In the genomic region with DNA sequence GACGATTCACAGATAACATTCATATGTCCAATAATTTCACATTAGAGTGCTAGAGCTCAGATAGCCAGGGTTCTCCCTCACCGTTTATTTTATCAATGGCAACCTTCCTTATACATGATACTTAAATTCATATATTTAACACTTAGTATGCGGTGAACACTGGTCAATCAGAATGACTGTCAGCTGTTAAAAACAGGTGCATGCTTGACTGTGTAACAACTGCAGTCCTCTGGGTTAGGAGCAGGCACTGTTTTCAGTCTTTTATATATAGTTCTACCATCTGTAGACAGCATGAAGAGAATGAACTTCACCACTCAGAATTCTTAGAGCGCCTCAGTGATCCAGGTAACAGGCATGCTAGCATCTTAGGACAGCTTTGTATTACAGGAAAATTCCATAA, we compare ENCODE assay signal across 15 mouse cellular contexts.
"Had no signal": no experiment of that assay in that cellular context is flagged by ENCODE, and none has a peak within 500 bp of the region (broad histone marks: within the 10 kb centered on the region; RNA-seq: fewer than 3 reads in every experiment).

No protein-coding gene starts in this region.

- DNase-seq: lung, adult 18-20 months; lung, embryonic 14.5 days; lung, postnatal 10 days; lung, postnatal 4 days; midbrain, embryonic 14.5 days; right cerebral cortex, postnatal 14 days; thymus, adult 2 months; thymus, postnatal 25 days; thymus, postnatal 4 days had no signal

- H3K4me1 ChIP-seq: midbrain, embryonic 12.5 days; neural tube, embryonic 12.5 days had no signal

- ATAC-seq: midbrain, embryonic 16.5 days had no signal

- H3K27me3 ChIP-seq: midbrain, embryonic 12.5 days; neural tube, embryonic 12.5 days; stomach, embryonic 15.5 days had no signal

- H3K36me3 ChIP-seq: midbrain, embryonic 10.5 days; midbrain, embryonic 12.5 days; neural tube, embryonic 12.5 days; stomach, embryonic 15.5 days had no signal

- H3K27ac ChIP-seq: midbrain, embryonic 10.5 days; midbrain, embryonic 12.5 days; neural tube, embryonic 12.5 days; stomach, embryonic 15.5 days; stomach, postnatal 0 days had no signal

- H3K9me3 ChIP-seq: midbrain, embryonic 10.5 days; midbrain, embryonic 12.5 days; neural tube, embryonic 12.5 days; stomach, embryonic 15.5 days had no signal

- H3K4me3 ChIP-seq: midbrain, embryonic 10.5 days; midbrain, embryonic 12.5 days; neural tube, embryonic 12.5 days; stomach, embryonic 15.5 days had no signal

- H3K4me2 ChIP-seq: lung, embryonic 14.5 days; midbrain, embryonic 12.5 days; neural tube, embryonic 12.5 days; stomach, embryonic 15.5 days had no signal

- H3K9ac ChIP-seq: lung, embryonic 14.5 days; midbrain, embryonic 12.5 days; neural tube, embryonic 12.5 days; stomach, embryonic 15.5 days had no signal
